Mouse (Mus musculus) liver, postnatal 0 days (tissue): ENCODE measurements around the gene Hcar1. TPM values are rescaled to one million over a fixed set of nuclear protein-coding genes. Genes with fewer than 3 reads are reported as not detected.

ENCODE experiments used
- ATAC-seq: fragments of 200-750 bp; cut with Nextera tagmentation; 2 replicates; pipeline ENCODE4 v1.8.0; 2017; ENCODE audit warnings: mild to moderate bottlenecking, moderate library complexity
- DNase-seq: peaks from one replicate; pipeline ENCODE4 v3.0.0-alpha.2; 2016
- H3K27ac ChIP-seq: fragments of 300-500 bp; sonication (generic); 2 replicates; pipeline ENCODE4 v1.5.1; 2014; ENCODE audit warnings: antibody characterized with exemption, moderate library complexity, mild to moderate bottlenecking, low read depth
- H3K27me3 ChIP-seq: fragments of 300-500 bp; sonication (generic); 2 replicates; pipeline ENCODE4 v1.6.1; 2014; ENCODE audit warnings: low read length, control low read depth, mixed read lengths; ENCODE audit not compliant: insufficient read depth
- H3K36me3 ChIP-seq: fragments of 300-500 bp; sonication (generic); replicated peaks from 2 replicates; pipeline ENCODE4 v1.6.1; 2014; ENCODE audit warnings: mild to moderate bottlenecking, control low read depth, low read length, moderate library complexity, mixed read lengths; ENCODE audit not compliant: insufficient read depth
- H3K4me1 ChIP-seq: fragments of 300-500 bp; sonication (generic); 2 replicates; pipeline ENCODE4 v1.6.1; 2014; ENCODE audit warnings: antibody characterized with exemption, mild to moderate bottlenecking, control low read depth; ENCODE audit not compliant: insufficient read depth
- H3K4me2 ChIP-seq: fragments of 300-500 bp; sonication (generic); 2 replicates; pipeline ENCODE4 v1.6.1; 2014; ENCODE audit warnings: low read depth, mild to moderate bottlenecking, low read length, moderate library complexity, mixed read lengths
- H3K4me3 ChIP-seq: fragments of 300-500 bp; sonication (generic); 2 replicates; pipeline ENCODE4 v1.5.1; 2014; ENCODE audit warnings: low read depth, low read length
- H3K9ac ChIP-seq: fragments of 300-500 bp; sonication (generic); replicated peaks from 2 replicates; pipeline ENCODE4 v1.6.1; 2014; ENCODE audit warnings: mild to moderate bottlenecking, moderate library complexity
- H3K9me3 ChIP-seq: fragments of 300-500 bp; sonication (generic); 2 replicates; pipeline ENCODE4 v1.6.1; 2016; ENCODE audit warnings: mild to moderate bottlenecking, control low read depth, low read length, mixed read lengths
- CTCF ChIP-seq: sonication (generic); IDR thresholded peaks from 2 replicates; pipeline ENCODE4 v1.5.1; 2016; ENCODE audit warnings: antibody characterized with exemption, low read depth
- EP300 ChIP-seq: IDR thresholded peaks from 2 replicates; pipeline ENCODE4 v1.6.1; 2016; ENCODE audit warnings: antibody characterized with exemption, low read depth, mild to moderate bottlenecking
- WGBS: fragments of 180-500 bp; shearing (Covaris S2); extraction: QIAGEN DNeasy Blood & Tissue Kit; methylation state at CpG from one replicate; pipeline ENCODE4 v1.1.7; 2014; ENCODE audit not compliant: insufficient replicate concordance; 5-methylcytosine and 5-hydroxymethylcytosine counted together
- polyA plus RNA-seq: library from polyadenylated mRNA; unstranded; fragments of >200 nt; fragmentation: Nextera tagmentation; extraction: Ambion mirVana; gene quantifications from 2 replicates; pipeline ENCODE4 v1.2.1, GENCODE M21; 2015

The Hcar1 gene
- polyA plus RNA-seq, 1 experiment from 2014 or later = 0.14 TPM

DNA sequence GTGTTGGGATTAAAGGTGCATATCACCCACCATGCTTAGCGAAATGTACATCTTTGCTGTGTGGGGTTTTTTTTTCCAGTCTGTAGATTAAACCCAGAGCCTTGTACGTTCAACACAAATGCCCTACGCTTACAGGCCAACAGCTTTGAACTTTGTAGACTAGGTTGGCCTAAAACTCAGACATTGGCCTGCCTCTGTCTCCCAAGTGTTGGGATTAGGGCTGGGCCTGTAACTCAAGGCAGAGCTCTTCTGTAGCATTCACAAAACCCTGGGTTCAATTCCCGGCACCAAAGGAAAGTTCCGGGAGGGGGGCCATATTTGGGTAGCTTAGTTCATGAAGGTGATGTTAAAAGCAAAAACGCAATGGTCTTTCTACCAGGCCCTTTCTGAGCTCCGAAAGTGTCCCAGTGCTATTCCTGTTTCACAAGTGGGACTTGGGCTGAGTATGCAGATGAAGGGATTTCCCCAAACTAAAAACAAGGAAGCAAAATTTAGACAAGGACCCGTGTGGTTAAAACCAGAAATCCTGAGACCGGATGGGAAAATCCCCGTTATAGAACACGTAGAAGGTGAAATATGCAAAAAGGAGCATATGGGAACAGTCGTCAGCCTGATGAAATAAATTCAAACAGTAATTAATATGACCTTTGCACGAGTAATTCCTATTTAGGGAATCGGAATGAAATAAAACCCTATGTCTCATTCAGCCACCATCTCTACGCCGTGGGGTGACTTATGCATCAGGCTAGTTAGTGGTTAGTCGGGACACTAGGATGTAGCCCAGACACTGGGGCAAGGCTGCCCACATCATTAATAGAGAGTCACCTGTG is 26.5 kb upstream of the Hcar1 start:
- no peaks in the 10 kb centered on the region for H3K9me3 ChIP-seq
- no peaks in the 10 kb centered on the region for H3K27me3 ChIP-seq
- H3K27ac ChIP-seq = no peak overlapping the region
- peak overlapping the region; percentile 87; the same call in 1 of the 2 replicates for H3K4me3 ChIP-seq
- H3K36me3 ChIP-seq = peaks cover 19% of the 10 kb centered on the region
- no peak overlapping the region for H3K9ac ChIP-seq
- H3K4me1 ChIP-seq = peaks cover 10% of the 10 kb centered on the region
- 61% methylated on average over 17 of the region's 17 CpGs for WGBS
- DNase-seq (no peak), ATAC-seq (no peak)
- peak overlapping the region; percentile 93 for H3K4me2 ChIP-seq
- TF ChIP-seq CTCF (no peak), EP300 (no peak)

DNA sequence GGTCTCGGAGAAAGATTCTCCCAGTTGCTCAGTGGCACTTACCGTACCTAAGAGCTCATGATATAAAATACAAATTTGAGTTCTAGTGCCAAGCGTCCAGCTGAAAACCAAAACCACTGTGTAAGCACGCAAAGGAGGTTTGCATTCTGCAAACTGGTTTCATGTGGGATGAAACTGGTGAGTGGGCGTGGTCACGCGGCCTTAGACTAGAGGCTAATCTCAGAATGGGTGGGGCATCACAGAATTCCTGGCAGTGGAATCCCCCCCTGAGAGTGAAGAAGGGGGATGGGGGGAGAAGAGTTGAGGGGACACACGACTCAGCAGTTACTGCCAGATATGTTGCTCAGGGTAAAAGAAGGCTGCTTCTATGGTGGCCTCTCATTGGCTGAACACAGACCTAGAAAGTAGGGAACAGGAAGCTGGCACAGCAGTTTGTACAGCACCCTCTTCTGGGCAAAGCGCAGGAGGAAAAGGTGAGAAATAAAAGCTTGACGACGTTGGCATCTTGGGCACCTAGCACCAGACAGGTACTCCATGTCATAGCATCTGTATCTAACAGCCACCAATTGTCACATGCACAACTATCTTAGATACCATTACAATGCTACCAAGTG is 24.3 kb upstream of the Hcar1 start:
- Histone ChIP-seq H3K36me3 (peaks cover 3% of the 10 kb centered on the region; the same call in 1 of the 2 replicates), H3K27me3 (no peaks in the 10 kb centered on the region), H3K4me3 (no peak overlapping the region), H3K4me2 (no peak overlapping the region), H3K27ac (no peak overlapping the region), H3K9me3 (no peaks in the 10 kb centered on the region), H3K4me1 (peaks cover 10% of the 10 kb centered on the region), H3K9ac (no peak overlapping the region)
- DNase-seq (no peak), ATAC-seq (no peak)
- WGBS = 68% methylated on average over 11 of the region's 11 CpGs
- no peak for TF ChIP-seq EP300
- peak; percentile 29 for TF ChIP-seq CTCF

DNA sequence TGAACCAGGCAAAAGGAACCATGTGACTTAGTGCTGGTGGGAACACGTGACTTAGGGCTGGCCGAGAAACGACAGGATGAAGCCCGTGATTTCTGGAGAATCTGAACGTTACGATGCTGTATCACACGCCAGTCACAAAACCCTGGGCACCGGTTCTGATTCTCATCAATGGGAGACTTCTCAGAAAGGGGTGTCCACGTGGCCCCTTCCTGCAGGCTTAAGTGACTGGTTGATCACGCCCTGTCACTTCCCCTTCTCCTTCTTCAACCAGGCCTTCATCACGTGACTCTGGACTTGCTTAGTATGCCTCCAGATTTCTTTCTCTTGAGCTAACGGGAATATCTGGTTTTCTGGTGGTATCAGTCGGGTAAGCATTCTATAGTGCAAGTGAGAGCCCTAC is 17.5 kb upstream of the Hcar1 start:
- TF ChIP-seq EP300 = no peak
- TF ChIP-seq CTCF = no peak
- Histone ChIP-seq H3K4me3 (no peak overlapping the region), H3K27ac (no peak overlapping the region), H3K27me3 (no peaks in the 10 kb centered on the region), H3K9me3 (no peaks in the 10 kb centered on the region), H3K36me3 (no peaks in the 10 kb centered on the region), H3K4me1 (no peaks in the 10 kb centered on the region), H3K9ac (no peak overlapping the region), H3K4me2 (no peak overlapping the region)
- DNase-seq (no peak), ATAC-seq (no peak)
- 45% methylated on average over 13 of the region's 13 CpGs for WGBS

DNA sequence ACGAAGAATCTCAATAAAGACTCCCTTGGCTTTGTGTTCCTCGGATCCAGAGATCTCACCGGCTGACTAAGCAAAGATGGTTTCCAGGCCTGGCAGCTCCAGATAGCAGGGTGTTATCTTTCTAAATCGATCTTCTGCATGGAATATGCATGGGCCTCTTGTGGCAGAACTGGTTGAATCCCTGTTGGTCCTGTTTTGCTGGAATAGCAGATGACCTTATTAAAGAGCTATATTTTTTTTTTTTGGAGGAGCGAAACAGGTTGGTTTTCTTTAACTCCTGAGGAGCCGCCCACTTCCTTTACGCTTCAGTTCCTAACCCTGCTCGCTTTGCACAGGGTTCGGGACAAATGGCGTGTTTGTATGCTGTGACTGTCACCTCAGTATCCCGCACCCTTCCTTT is 16.6 kb upstream of the Hcar1 start:
- Histone ChIP-seq H3K4me1 (no peaks in the 10 kb centered on the region), H3K27me3 (no peaks in the 10 kb centered on the region), H3K9ac (no peak overlapping the region), H3K4me3 (no peak overlapping the region), H3K27ac (no peak overlapping the region), H3K9me3 (no peaks in the 10 kb centered on the region), H3K4me2 (no peak overlapping the region), H3K36me3 (no peaks in the 10 kb centered on the region)
- DNase-seq = no peak
- ATAC-seq = no peak
- TF ChIP-seq CTCF (no peak), EP300 (no peak)
- WGBS = 76% methylated on average over 11 of the region's 11 CpGs

DNA sequence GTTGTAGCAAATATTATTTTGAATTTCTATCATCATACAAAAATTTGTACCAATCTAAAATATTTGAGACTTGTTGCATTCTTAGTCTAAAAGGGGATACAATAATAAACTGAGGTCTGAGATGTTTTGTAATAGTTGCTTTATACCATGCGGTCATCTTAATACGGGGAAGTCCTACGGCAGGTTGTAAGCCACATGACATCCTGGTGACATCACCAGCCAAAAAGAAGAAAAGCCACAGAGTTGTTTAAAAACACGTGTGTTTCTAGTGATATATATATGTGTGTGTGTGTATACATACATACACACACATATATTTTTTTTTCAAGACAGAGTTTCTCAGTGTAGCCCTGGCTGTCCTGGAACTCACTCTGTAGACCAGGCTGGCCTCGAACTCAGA is 13.7 kb upstream of the Hcar1 start:
- no peak overlapping the region for H3K9ac ChIP-seq
- no peak overlapping the region for H3K27ac ChIP-seq
- no peak for TF ChIP-seq CTCF
- no peak for TF ChIP-seq EP300
- no peaks in the 10 kb centered on the region for H3K9me3 ChIP-seq
- no peaks in the 10 kb centered on the region for H3K27me3 ChIP-seq
- no peaks in the 10 kb centered on the region for H3K4me1 ChIP-seq
- H3K4me2 ChIP-seq = no peak overlapping the region
- ATAC-seq (no peak), DNase-seq (no peak)
- no peaks in the 10 kb centered on the region for H3K36me3 ChIP-seq
- H3K4me3 ChIP-seq = no peak overlapping the region
- 64% methylated on average over 5 of the region's 5 CpGs for WGBS

GRCm38 (mm10) chr5:123891669-123892068 is 11.8 kb upstream of the Hcar1 start:
- H3K9me3 ChIP-seq = no peaks in the 10 kb centered on the region
- no peak overlapping the region for H3K4me3 ChIP-seq
- H3K4me1 ChIP-seq = no peaks in the 10 kb centered on the region
- no peak overlapping the region for H3K9ac ChIP-seq
- no peak overlapping the region for H3K27ac ChIP-seq
- H3K36me3 ChIP-seq = no peaks in the 10 kb centered on the region
- peak; percentile 64 for DNase-seq
- TF ChIP-seq CTCF (no peak), EP300 (no peak)
- peak; percentile 48; the same call in 1 of the 2 replicates for ATAC-seq
- no peak overlapping the region for H3K4me2 ChIP-seq
- WGBS = 26% methylated on average over 6 of the region's 6 CpGs
- no peaks in the 10 kb centered on the region for H3K27me3 ChIP-seq
